8 mouse cellular contexts compared by ENCODE assay signal in the genomic region with DNA sequence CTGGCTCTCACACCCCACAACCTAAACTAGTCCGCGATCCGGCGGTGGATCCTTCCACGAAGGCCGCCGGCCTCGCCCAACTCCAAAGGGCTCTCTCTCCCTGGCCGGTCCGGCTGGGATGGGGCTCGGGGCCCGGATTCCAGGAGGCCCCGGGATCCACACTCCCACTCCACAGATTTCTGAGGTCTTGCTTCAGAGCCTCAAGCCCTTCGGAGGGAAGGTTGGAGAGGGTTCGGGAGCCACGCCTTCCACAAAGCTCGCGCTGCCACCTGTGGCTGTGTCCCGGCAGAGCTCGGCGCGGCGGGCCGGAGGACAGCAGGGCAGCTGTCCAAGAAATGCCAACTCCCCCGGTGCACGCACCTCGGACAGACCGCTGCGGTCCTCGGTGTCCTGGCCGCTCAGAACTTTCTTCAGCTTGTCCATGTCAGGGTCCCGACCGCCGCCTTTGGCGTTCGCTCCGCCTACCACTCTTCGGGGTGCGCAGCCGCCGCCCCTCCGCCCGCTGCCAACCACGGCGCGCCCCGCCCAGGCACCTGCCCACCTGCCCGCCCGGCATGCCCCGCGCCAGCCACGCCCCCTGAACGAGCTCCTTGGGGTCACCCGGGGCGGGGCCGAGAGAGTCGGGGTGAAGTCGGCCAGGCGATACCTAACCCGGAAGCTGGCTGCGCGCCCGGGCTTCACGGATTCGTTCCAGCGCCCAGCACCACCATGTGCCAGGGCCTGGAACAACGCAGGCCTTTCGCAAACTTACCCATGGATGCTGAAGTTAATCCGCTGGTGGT. TPM values are rescaled to one million over a fixed set of nuclear protein-coding genes. Genes with fewer than 3 reads are reported as not detected.
DNase-seq lines count a peak whose midpoint lies in the region; ATAC-seq lines count a peak whose summit lies in the region.

A gene (minus strand): TSS at position 559 of the 782 bp plus-strand sequence.

- H3K4me1 ChIP-seq in hindbrain, embryonic 14.5 days (replicated peaks; ENCODE audit: control insufficient read depth, insufficient read depth, low read length), result peaks cover 4% of the 10 kb centered on the region; the same call in 1 of the 2 replicates

- peak within 1 kb of the TSS; percentile 86 for H3K4me2 ChIP-seq in hindbrain, embryonic 14.5 days (replicated peaks)

- DNase-seq in ZHBTc4 (ENCODE audit: low read depth, low spot score), result peak; percentile 66
- peak; percentile 54 to 84 for DNase-seq in cerebellum, postnatal 4 days (ENCODE audit: low spot score in 2 of 2)
- DNase-seq in frontal cortex, postnatal 36 days (ENCODE audit: low spot score in 2 of 2), result peak; percentile 57 to 68
- DNase-seq in hindbrain, embryonic 14.5 days (ENCODE audit: low spot score), result peak; percentile 82
- peak; percentile 59 to 69 for DNase-seq in layer of hippocampus, postnatal 36 days
- DNase-seq in lung, postnatal 36 days, result peak; percentile 97
- peak; percentile 80 for DNase-seq in retina, embryonic 14.5 days (ENCODE audit: low spot score)
- peak; percentile 99 for DNase-seq in thymus, postnatal 4 days

- H3K27me3 ChIP-seq in hindbrain, embryonic 14.5 days (ENCODE audit: control insufficient read depth, insufficient read depth, low read length), result peaks cover 29% of the 10 kb centered on the region

- H3K9me3 ChIP-seq in hindbrain, embryonic 14.5 days (ENCODE audit: control insufficient read depth, low read length), result no peaks in the 10 kb centered on the region

- under 1% methylated on average over 69 of the region's 69 CpGs for WGBS in hindbrain, embryonic 14.5 days

- peak; percentile 87 for ATAC-seq in hindbrain, embryonic 14.5 days (ENCODE audit: low FRiP score)

- H3K27ac ChIP-seq in hindbrain, embryonic 14.5 days, result no peak within 1 kb of the TSS

- peak within 1 kb of the TSS; percentile 59 for H3K9ac ChIP-seq in hindbrain, embryonic 14.5 days

- no peaks in the 10 kb centered on the region for H3K36me3 ChIP-seq in hindbrain, embryonic 14.5 days (replicated peaks; ENCODE audit: control insufficient read depth, insufficient read depth)

- H3K4me3 ChIP-seq in hindbrain, embryonic 14.5 days (replicated peaks; ENCODE audit: low read length), result peak within 1 kb of the TSS; percentile 67

RNA-seq across cellular contexts. Expression of the gene that starts here (rescaled TPM):
- polyA plus RNA-seq in hindbrain, embryonic 14.5 days (2014; fragmentation: Nextera tagmentation; extraction: Ambion mirVana), result 8.0 and 9.3 TPM in 2 replicates
- total RNA-seq in layer of hippocampus, postnatal 36 days (2021), result 10 to 100 TPM; 10.7 to 12.2 TPM
